Comparison of ENCODE assay signal across 8 mouse cellular contexts in the genomic region with DNA sequence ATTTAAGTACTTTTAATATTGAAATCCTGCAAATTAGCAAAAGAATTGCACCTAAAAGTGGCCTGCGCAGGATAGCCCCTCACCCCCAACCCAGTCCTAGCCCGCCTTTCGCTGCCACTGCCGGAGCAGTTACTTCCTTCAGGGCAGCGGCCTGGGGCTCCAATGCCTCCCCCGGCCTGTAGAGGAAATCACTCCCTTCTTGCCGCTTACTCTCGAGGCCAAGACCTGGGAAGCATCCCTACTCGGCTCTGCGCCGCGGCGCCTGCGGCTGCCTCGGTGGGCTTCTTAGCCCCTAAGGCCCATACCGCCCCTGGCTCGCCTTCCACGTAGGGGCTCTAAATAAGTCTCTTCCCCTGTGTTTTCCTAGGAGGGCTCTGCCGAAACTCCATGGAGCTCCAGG. TPM values are rescaled to one million over a fixed set of nuclear protein-coding genes. Genes with fewer than 3 reads are reported as not detected.
DNase-seq lines count a peak whose midpoint lies in the region; ATAC-seq and TF ChIP-seq lines count a peak whose summit lies in the region.
"Had no signal": no experiment of that assay in that cellular context is flagged by ENCODE, and none has a peak within 500 bp of the region (broad histone marks: within the 10 kb centered on the region; RNA-seq: fewer than 3 reads in every experiment).

No protein-coding gene starts in this region.

- no peak for ATAC-seq in embryonic facial prominence, embryonic 11.5 days (replicated peaks; ENCODE audit: insufficient number of reproducible peaks, low FRiP score, low TSS enrichment, low read depth)
- ATAC-seq in hindbrain, postnatal 0 days: no peak

- no peak for TF ChIP-seq CTCF in hindbrain, postnatal 0 days (IDR thresholded peaks at IDR 0.05; ENCODE audit: low read depth)

- H3K9me3 ChIP-seq in embryonic facial prominence, embryonic 11.5 days (replicated peaks; ENCODE audit: control insufficient read depth, low read length): no peaks in the 10 kb centered on the region
- H3K9me3 ChIP-seq in hindbrain, postnatal 0 days (ENCODE audit: low read length): no peaks in the 10 kb centered on the region

- H3K27me3 ChIP-seq in embryonic facial prominence, embryonic 11.5 days (ENCODE audit: control insufficient read depth, insufficient read depth, low read length): no peaks in the 10 kb centered on the region
- 0 out of 2 replicates have a peak, but pooled peaks cover 14% of the 10 kb centered on the region for H3K27me3 ChIP-seq in hindbrain, postnatal 0 days (ENCODE audit: insufficient read depth, low read length)

- H3K36me3 ChIP-seq in embryonic facial prominence, embryonic 11.5 days (replicated peaks; ENCODE audit: control insufficient read depth, insufficient read depth, low read depth, low read length): no peaks in the 10 kb centered on the region
- H3K36me3 ChIP-seq in hindbrain, postnatal 0 days (ENCODE audit: insufficient read depth, low read length): no peaks in the 10 kb centered on the region

- peak overlapping the region; percentile 49 for H3K4me2 ChIP-seq in embryonic facial prominence, embryonic 11.5 days (ENCODE audit: low read depth, low read length)
- H3K4me2 ChIP-seq in hindbrain, postnatal 0 days (ENCODE audit: low read depth, low read length): peak overlapping the region; percentile 72

- peak overlapping the region; percentile 98 for H3K9ac ChIP-seq in embryonic facial prominence, embryonic 11.5 days (replicated peaks; ENCODE audit: low read length)
- H3K9ac ChIP-seq in hindbrain, postnatal 0 days (replicated peaks; ENCODE audit: low read length): peak overlapping the region; percentile 69

- WGBS in embryonic facial prominence, embryonic 11.5 days: 3% methylated on average over 19 of the region's 19 CpGs
- WGBS in hindbrain, postnatal 0 days: 14% methylated on average over 19 of the region's 19 CpGs

- DNase-seq in WW6 (ENCODE audit: low read depth, low spot score): peak; percentile 66
- peak; percentile 56 for DNase-seq in embryonic facial prominence, embryonic 11.5 days (ENCODE audit: low spot score)
- no peak for DNase-seq in hindbrain, postnatal 0 days (ENCODE audit: low spot score)
- DNase-seq in lung, postnatal 36 days: peak; percentile 37
- DNase-seq in B cell, adult 2 months: no peak
- no peak for DNase-seq in urinary bladder, adult 18-20 months (ENCODE audit: low spot score in 2 of 2)
- no peak for DNase-seq in ovary, postnatal 10 days (ENCODE audit: low spot score)

- H3K4me1 ChIP-seq in embryonic facial prominence, embryonic 11.5 days (ENCODE audit: control insufficient read depth, insufficient read depth, low read length): no peaks in the 10 kb centered on the region; the same call in 1 of the 2 replicates
- H3K4me1 ChIP-seq in hindbrain, postnatal 0 days (ENCODE audit: insufficient read depth, low read length): no peaks in the 10 kb centered on the region

- H3K27ac ChIP-seq in embryonic facial prominence, embryonic 11.5 days (replicated peaks; ENCODE audit: low read depth, low read length): peak overlapping the region; percentile 48
- peak overlapping the region; percentile 81 for H3K27ac ChIP-seq in hindbrain, postnatal 0 days

- peak overlapping the region; percentile 76 for H3K4me3 ChIP-seq in embryonic facial prominence, embryonic 11.5 days (ENCODE audit: low read depth, low read length)
- H3K4me3 ChIP-seq in hindbrain, postnatal 0 days (ENCODE audit: low read length): peak overlapping the region; percentile 51

RNA-seq across cellular contexts. Expression of a gene that starts 5.4 kb away (rescaled TPM):
- polyA plus RNA-seq in embryonic facial prominence, embryonic 11.5 days (2014; fragmentation: Nextera tagmentation; extraction: Ambion mirVana): 58.8 and 65.3 TPM in 2 replicates
- 132 and 133 TPM in 2 replicates for total RNA-seq in hindbrain, postnatal 0 days (2014; rRNA removed)
- 94.4 and 105 TPM in 2 replicates for polyA plus RNA-seq in hindbrain, postnatal 0 days (2015; fragmentation: Nextera tagmentation; extraction: Ambion mirVana)
- total RNA-seq: neutrophil, adult 5-6 weeks had no signal

Comparison
In these comparisons a context has a peak if more than half of its experiments do, and no peak if none do; other contexts are left out.
1. DNase-seq: peak in WW6 (single experiment), embryonic facial prominence, embryonic 11.5 days (single experiment) and lung, postnatal 36 days (single experiment); none in hindbrain, postnatal 0 days (single experiment), B cell, adult 2 months (0 of 2), urinary bladder, adult 18-20 months (0 of 2) and ovary, postnatal 10 days (single experiment).